Mouse (Mus musculus): ENCODE measurements at regions not wholly inside any gene's neighbourhood (a gene's known extent, or its start where the extent isn't known, plus 50 kb on each side); places are given as distances from the start of the nearest gene placed in this dataset.

GRCm38 (mm10) chr1:98930926-98931325 is 510.0 kb downstream of the Slco6d1 start:
- H3K27me3 ChIP-seq (ENCODE audit: control insufficient read depth, insufficient read depth, low read length): no peaks in the 10 kb centered on the region
- no peak overlapping the region for H3K9ac ChIP-seq (replicated peaks; ENCODE audit: low read depth, low read length)
- H3K4me1 ChIP-seq (ENCODE audit: control insufficient read depth, insufficient read depth, low read length): no peaks in the 10 kb centered on the region
- ATAC-seq (ENCODE audit: low read depth): no peak
- 68% methylated on average over 1 of the region's 1 CpGs for WGBS
- H3K9me3 ChIP-seq (ENCODE audit: control insufficient read depth, low read length): no peaks in the 10 kb centered on the region
- no peak overlapping the region for H3K4me2 ChIP-seq (ENCODE audit: low read depth, low read length)
- no peak overlapping the region for H3K4me3 ChIP-seq (ENCODE audit: low read depth, low read length)
- no peaks in the 10 kb centered on the region for H3K36me3 ChIP-seq (ENCODE audit: control insufficient read depth, insufficient read depth, low read length)
- H3K27ac ChIP-seq (ENCODE audit: low read depth, low read length): no peak overlapping the region

- WGBS: 93% methylated on average over 1 of the region's 1 CpGs
- Histone ChIP-seq H3K27me3 (ENCODE audit: control insufficient read depth, insufficient read depth, low read length) (no peaks in the 10 kb centered on the region), H3K4me3 (ENCODE audit: low read depth, low read length) (no peak overlapping the region), H3K9ac (replicated peaks; ENCODE audit: low read depth, low read length) (no peak overlapping the region), H3K27ac (ENCODE audit: low read depth, low read length) (no peak overlapping the region), H3K4me1 (ENCODE audit: control insufficient read depth, insufficient read depth, low read length) (no peaks in the 10 kb centered on the region), H3K9me3 (ENCODE audit: control insufficient read depth, low read length) (no peaks in the 10 kb centered on the region), H3K36me3 (ENCODE audit: control insufficient read depth, insufficient read depth, low read length) (no peaks in the 10 kb centered on the region), H3K4me2 (ENCODE audit: low read depth, low read length) (no peak overlapping the region)
- no peak for ATAC-seq (ENCODE audit: low read depth)
Measured at GRCm38 (mm10) chr1:98932239-98932638, 511.3 kb downstream of the Slco6d1 start.

- H3K9me3 ChIP-seq (ENCODE audit: control insufficient read depth, low read length): no peaks in the 10 kb centered on the region
- no peaks in the 10 kb centered on the region for H3K27me3 ChIP-seq (ENCODE audit: control insufficient read depth, insufficient read depth, low read length)
- no peak overlapping the region for H3K27ac ChIP-seq (ENCODE audit: low read depth, low read length)
- no peak overlapping the region for H3K9ac ChIP-seq (replicated peaks; ENCODE audit: low read depth, low read length)
- no peak overlapping the region for H3K4me3 ChIP-seq (ENCODE audit: low read depth, low read length)
- H3K4me1 ChIP-seq (ENCODE audit: control insufficient read depth, insufficient read depth, low read length): no peaks in the 10 kb centered on the region
- ATAC-seq (ENCODE audit: low read depth): no peak
- WGBS: 93% methylated on average over 1 of the region's 1 CpGs
- H3K36me3 ChIP-seq (ENCODE audit: control insufficient read depth, insufficient read depth, low read length): no peaks in the 10 kb centered on the region
- H3K4me2 ChIP-seq (ENCODE audit: low read depth, low read length): no peak overlapping the region
Measured at GRCm38 (mm10) chr1:98977686-98978085, 556.8 kb downstream of the Slco6d1 start.
